Mouse (Mus musculus) NIH3T3 (cell line): ENCODE measurements around the gene Fam50a.
"Not testable (repeated sequence)": the region's sequence is repeated elsewhere in the genome, so short reads cannot be mapped to it uniquely, and the experiment has no call there.

ENCODE experiments used
- DNase-seq: peaks from one replicate; pipeline ENCODE4 v3.0.0-alpha.2; 2012; ENCODE audit warnings: low read depth

Fam50a gene

DNA sequence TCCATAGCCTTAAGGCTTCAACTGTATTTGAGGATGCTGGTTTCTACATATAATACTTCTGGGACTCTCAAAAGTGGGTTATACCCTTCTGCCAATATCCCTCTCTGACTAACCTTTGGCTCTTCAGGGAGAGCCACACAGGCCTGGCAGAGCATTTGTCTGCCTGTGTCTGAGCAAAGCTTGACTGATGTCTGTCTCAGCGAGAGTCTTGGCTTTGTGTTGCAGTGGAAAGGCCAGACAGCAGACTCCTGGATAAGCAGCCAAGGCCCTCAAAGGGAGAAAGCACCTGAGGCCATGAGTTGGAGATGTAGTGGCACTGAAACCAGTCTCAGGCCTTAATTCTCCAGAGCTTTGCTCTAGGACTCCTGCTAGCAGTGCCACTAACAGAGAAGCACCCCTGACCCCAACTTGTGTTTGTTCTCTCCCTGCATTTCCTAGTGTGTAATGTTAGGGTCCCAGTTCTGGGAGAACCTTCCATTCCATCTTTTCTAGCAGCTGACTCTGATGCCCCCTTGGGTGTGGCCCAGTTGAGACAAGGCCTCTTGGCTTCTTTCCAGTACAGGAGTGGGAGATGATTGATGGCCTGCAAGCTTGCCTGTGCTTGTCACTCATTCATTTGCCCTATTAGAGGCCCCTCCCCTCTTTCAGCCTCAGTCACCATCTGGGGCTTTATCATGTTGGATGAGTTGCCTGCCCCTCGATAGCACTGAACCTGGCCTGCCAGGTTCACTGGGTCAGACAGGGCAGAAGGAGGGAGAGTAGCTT is 17.5 kb downstream of the Fam50a start:
- DNase-seq, result peak; percentile 8

- no peak for DNase-seq
Measured at GRCm38 (mm10) chrX:74352645-74353466, 40.0 kb downstream of the Fam50a start.

DNA sequence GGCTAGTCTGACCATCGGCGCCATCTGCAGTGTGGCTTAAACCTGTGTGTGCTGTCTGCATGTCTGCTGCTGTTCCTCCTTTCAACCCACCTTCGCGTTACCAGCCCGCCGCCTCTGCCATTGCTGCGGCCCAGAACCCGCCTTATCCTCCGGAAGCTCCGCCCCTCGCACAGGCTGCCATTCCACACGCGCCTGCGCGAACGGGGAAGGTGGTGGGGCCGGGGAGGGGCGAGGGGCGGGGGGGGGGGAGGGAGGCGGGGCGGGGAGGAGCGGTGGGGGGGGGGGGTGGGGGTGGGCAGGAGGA is 40.6 kb downstream of the Fam50a start, which contains the start of gene Lage3:
Lage3 (minus strand) TSS at position 152 of the 304 bp plus-strand sequence.
- DNase-seq, result peak; percentile 90

DNA sequence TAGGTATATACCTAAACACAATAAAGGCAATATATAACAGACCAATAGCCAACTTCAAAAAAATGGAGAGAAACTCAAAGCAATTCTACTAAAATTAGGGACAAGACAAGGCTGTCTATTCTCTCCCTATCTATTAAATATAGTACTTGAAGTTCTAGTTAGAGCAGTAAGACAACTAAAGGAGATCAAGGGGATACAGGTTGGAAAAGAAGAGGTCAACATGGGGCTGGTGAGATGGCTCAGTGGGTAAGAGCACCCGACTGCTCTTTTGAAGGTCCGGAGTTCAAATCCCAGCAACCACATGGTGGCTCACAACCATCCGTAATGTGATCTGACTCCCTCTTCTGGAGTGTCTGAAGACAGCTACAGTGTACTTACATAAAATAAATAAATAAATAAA is 44.2 kb downstream of the Fam50a start:
- not testable (repeated sequence) for DNase-seq

GRCm38 (mm10) chrX:74359171-74359570 is 46.3 kb downstream of the Fam50a start:
- no peak for DNase-seq

DNA sequence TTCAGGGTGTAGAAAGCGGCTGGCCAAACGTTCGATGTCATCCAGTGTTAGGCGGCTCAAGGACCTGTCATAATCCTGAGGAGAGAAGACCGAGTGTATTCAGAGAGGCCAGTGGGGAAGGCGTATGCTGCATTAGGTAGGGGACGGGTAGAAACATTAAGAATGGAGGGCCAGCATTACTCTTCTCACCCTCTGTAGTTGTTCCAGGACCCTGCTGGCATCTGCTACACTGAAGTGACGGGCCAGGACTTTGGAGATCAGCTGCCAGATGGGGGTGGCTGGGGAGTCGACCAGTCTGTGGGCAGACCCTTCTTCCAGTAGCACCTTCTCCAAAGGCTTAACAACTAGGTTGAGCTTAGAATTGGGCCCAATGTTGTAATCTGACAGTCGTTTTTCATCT is 54.7 kb downstream of the Fam50a start:
- DNase-seq, result no peak

GRCm38 (mm10) chrX:74368209-74368909 is 55.5 kb downstream of the Fam50a start:
- peak; percentile 76 for DNase-seq
